Mouse (Mus musculus): ENCODE results near the gene Ift57. TPM values are rescaled to one million over a fixed set of nuclear protein-coding genes. Genes with fewer than 3 reads are reported as not detected.

Gene Ift57
- total and polyA plus RNA-seq, 2 experiments from 2014 or later = 28.5 to 61.4 TPM

GRCm38 (mm10) chr16:49774059-49775001, 75.3 kb downstream of the Ift57 start:
- Histone ChIP-seq H3K4me3 (ENCODE audit: low read depth, low read length) (no peak overlapping the region), H3K9ac (no peak overlapping the region), H3K4me2 (ENCODE audit: low read depth) (no peak overlapping the region), H3K4me1 (ENCODE audit: insufficient read depth) (no peaks in the 10 kb centered on the region), H3K9me3 (ENCODE audit: low read length) (no peaks in the 10 kb centered on the region), H3K27me3 (ENCODE audit: insufficient read depth, low read length) (no peaks in the 10 kb centered on the region), H3K36me3 (ENCODE audit: insufficient read depth) (no peaks in the 10 kb centered on the region), H3K27ac (ENCODE audit: low read depth, low read length) (no peak overlapping the region)
- no peak for DNase-seq
- TF ChIP-seq CTCF (IDR thresholded peaks at IDR 0.05; ENCODE audit: low read depth) = no peak
- no peak for ATAC-seq
- WGBS = 86% methylated on average over 18 of the region's 18 CpGs

GRCm38 (mm10) chr16:49775002-49775966, 76.3 kb downstream of the Ift57 start:
- no peak overlapping the region for H3K4me3 ChIP-seq (ENCODE audit: low read depth, low read length)
- DNase-seq (no peak), ATAC-seq (no peak)
- TF ChIP-seq CTCF (IDR thresholded peaks at IDR 0.05; ENCODE audit: low read depth) = no peak
- H3K9me3 ChIP-seq (ENCODE audit: low read length) = no peaks in the 10 kb centered on the region
- no peak overlapping the region for H3K27ac ChIP-seq (ENCODE audit: low read depth, low read length)
- WGBS = 86% methylated on average over 22 of the region's 22 CpGs
- H3K36me3 ChIP-seq (ENCODE audit: insufficient read depth) = no peaks in the 10 kb centered on the region
- no peaks in the 10 kb centered on the region for H3K27me3 ChIP-seq (ENCODE audit: insufficient read depth, low read length)
- H3K4me1 ChIP-seq (ENCODE audit: insufficient read depth) = no peaks in the 10 kb centered on the region
- no peak overlapping the region for H3K9ac ChIP-seq
- no peak overlapping the region for H3K4me2 ChIP-seq (ENCODE audit: low read depth)

GRCm38 (mm10) chr16:49776981-49777380, 77.9 kb downstream of the Ift57 start:
- H3K4me1 ChIP-seq (ENCODE audit: insufficient read depth) = no peaks in the 10 kb centered on the region
- no peak overlapping the region for H3K4me2 ChIP-seq (ENCODE audit: low read depth)
- ATAC-seq (no peak), DNase-seq (no peak)
- no peak for TF ChIP-seq CTCF (IDR thresholded peaks at IDR 0.05; ENCODE audit: low read depth)
- WGBS = 87% methylated on average over 7 of the region's 7 CpGs
- H3K4me3 ChIP-seq (ENCODE audit: low read depth, low read length) = no peak overlapping the region
- H3K27me3 ChIP-seq (ENCODE audit: insufficient read depth, low read length) = no peaks in the 10 kb centered on the region
- no peaks in the 10 kb centered on the region for H3K9me3 ChIP-seq (ENCODE audit: low read length)
- H3K27ac ChIP-seq (ENCODE audit: low read depth, low read length) = no peak overlapping the region
- H3K9ac ChIP-seq = no peak overlapping the region
- H3K36me3 ChIP-seq (ENCODE audit: insufficient read depth) = no peaks in the 10 kb centered on the region

GRCm38 (mm10) chr16:49781556-49782156, 82.6 kb downstream of the Ift57 start:
- DNase-seq (no peak), ATAC-seq (no peak)
- Histone ChIP-seq H3K36me3 (ENCODE audit: insufficient read depth) (no peaks in the 10 kb centered on the region), H3K9ac (no peak overlapping the region), H3K4me3 (ENCODE audit: low read depth, low read length) (no peak overlapping the region), H3K4me2 (ENCODE audit: low read depth) (no peak overlapping the region), H3K9me3 (ENCODE audit: low read length) (no peaks in the 10 kb centered on the region), H3K4me1 (ENCODE audit: insufficient read depth) (no peaks in the 10 kb centered on the region), H3K27me3 (ENCODE audit: insufficient read depth, low read length) (no peaks in the 10 kb centered on the region), H3K27ac (ENCODE audit: low read depth, low read length) (no peak overlapping the region)
- TF ChIP-seq CTCF (IDR thresholded peaks at IDR 0.05; ENCODE audit: low read depth) = no peak
- WGBS = 91% methylated on average over 5 of the region's 5 CpGs

- no peak for ATAC-seq
- no peaks in the 10 kb centered on the region for H3K27me3 ChIP-seq (ENCODE audit: insufficient read depth, low read length)
- no peak for DNase-seq
- H3K4me2 ChIP-seq (ENCODE audit: low read depth) = no peak overlapping the region
- no peak overlapping the region for H3K9ac ChIP-seq
- no peaks in the 10 kb centered on the region for H3K9me3 ChIP-seq (ENCODE audit: low read length)
- no peaks in the 10 kb centered on the region for H3K4me1 ChIP-seq (ENCODE audit: insufficient read depth)
- H3K4me3 ChIP-seq (ENCODE audit: low read depth, low read length) = no peak overlapping the region
- H3K36me3 ChIP-seq (ENCODE audit: insufficient read depth) = no peaks in the 10 kb centered on the region
- TF ChIP-seq CTCF (IDR thresholded peaks at IDR 0.05; ENCODE audit: low read depth) = no peak
- H3K27ac ChIP-seq (ENCODE audit: low read depth, low read length) = no peak overlapping the region
These were observed 84.3 kb downstream of the Ift57 start for GRCm38 (mm10) chr16:49783369-49783768.

GRCm38 (mm10) chr16:49786116-49786515, 87.1 kb downstream of the Ift57 start:
- H3K4me1 ChIP-seq (ENCODE audit: insufficient read depth) = no peaks in the 10 kb centered on the region
- 96% methylated on average over 6 of the region's 6 CpGs for WGBS
- no peak for TF ChIP-seq CTCF (IDR thresholded peaks at IDR 0.05; ENCODE audit: low read depth)
- ATAC-seq = no peak
- no peaks in the 10 kb centered on the region for H3K9me3 ChIP-seq (ENCODE audit: low read length)
- H3K4me2 ChIP-seq (ENCODE audit: low read depth) = no peak overlapping the region
- H3K27me3 ChIP-seq (ENCODE audit: insufficient read depth, low read length) = no peaks in the 10 kb centered on the region
- H3K27ac ChIP-seq (ENCODE audit: low read depth, low read length) = no peak overlapping the region
- no peak overlapping the region for H3K9ac ChIP-seq
- no peak for DNase-seq
- no peak overlapping the region for H3K4me3 ChIP-seq (ENCODE audit: low read depth, low read length)
- H3K36me3 ChIP-seq (ENCODE audit: insufficient read depth) = no peaks in the 10 kb centered on the region

Data from forebrain, postnatal 0 days (tissue).